Mouse (Mus musculus) bone marrow macrophage, adult 2 months (primary cell): ENCODE data around the gene Nlgn1. TPM values are rescaled to one million over a fixed set of nuclear protein-coding genes. Genes with fewer than 3 reads are reported as not detected.
"Not testable (repeated sequence)": the region's sequence is repeated elsewhere in the genome, so short reads cannot be mapped to it uniquely, and the experiment has no call there.

Source experiments
- H3K27ac ChIP-seq: 2 replicates; pipeline ENCODE4 v1.5.1; 2012; ENCODE audit warnings: low read depth, low read length; ENCODE audit not compliant: insufficient read depth
- H3K4me1 ChIP-seq: 2 replicates; pipeline ENCODE4 v1.6.1; 2012; ENCODE audit warnings: low read length; ENCODE audit not compliant: control insufficient read depth, insufficient read depth
- H3K4me3 ChIP-seq: 2 replicates; pipeline ENCODE4 v1.5.1; 2012; ENCODE audit warnings: mild to moderate bottlenecking, low read length, moderate library complexity; ENCODE audit not compliant: insufficient read depth
- CTCF ChIP-seq: IDR thresholded peaks from 2 replicates; pipeline ENCODE4 v1.5.1; 2012; ENCODE audit warnings: low read depth, mild to moderate bottlenecking, low read length, moderate library complexity
- POLR2A ChIP-seq: IDR thresholded peaks from 2 replicates; pipeline ENCODE4 v1.6.1; 2012; ENCODE audit warnings: mild to moderate bottlenecking, low read depth, low read length, borderline replicate concordance
- polyA plus RNA-seq: library from polyadenylated mRNA; stranded (reverse); fragments of >200 nt; gene quantifications from 2 replicates; pipeline ENCODE4 v1.2.4, GENCODE M21; 2012; ENCODE audit not compliant: missing spikeins, insufficient read depth, insufficient read length

Gene Nlgn1
- polyA plus RNA-seq, 1 experiment, result not detected

DNA sequence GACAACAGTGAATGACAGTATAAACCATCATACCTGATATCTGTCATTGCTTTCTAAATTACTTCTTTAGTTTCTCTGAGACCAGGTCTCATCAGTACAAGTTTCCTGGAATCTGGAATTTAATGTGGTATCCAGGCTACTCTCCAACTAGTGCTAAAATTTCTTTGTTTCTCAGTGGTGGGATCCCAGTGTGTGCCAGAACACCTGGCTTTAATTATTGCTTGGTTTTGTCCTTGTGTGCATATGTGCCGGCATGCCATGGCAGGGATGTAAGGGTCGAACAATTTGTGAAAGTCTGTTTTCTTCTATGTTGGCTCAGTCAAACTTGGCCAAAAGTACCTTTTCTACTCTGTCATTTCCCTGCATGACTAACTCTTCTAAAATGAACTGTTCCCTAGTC, 703.1 kb downstream of the Nlgn1 start:
- Histone ChIP-seq H3K4me1 (no peaks in the 10 kb centered on the region), H3K27ac (no peak overlapping the region), H3K4me3 (no peak overlapping the region)
- no peak for TF ChIP-seq CTCF
- no peak for TF ChIP-seq POLR2A

DNA sequence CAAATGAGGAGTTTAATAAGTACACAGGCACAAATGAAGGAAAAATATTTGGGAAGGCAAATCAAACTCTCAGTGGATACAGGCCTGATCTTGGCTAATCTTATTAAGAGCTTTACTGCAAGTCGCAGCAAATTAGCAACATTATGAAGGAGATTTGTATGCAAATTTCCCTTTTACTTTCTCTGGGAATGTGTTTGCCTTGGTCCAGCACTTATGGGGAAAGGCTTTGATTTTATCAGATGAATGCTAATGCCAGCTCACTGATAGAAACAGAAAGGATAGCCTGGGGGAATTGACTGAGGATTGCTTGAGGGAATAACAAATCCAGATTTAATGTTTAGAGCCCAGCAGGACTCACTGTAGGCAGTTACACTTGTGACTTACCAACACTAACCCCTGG, 725.7 kb downstream of the Nlgn1 start:
- no peak overlapping the region for H3K27ac ChIP-seq
- TF ChIP-seq CTCF (no peak), POLR2A (no peak)
- no peak overlapping the region for H3K4me3 ChIP-seq
- H3K4me1 ChIP-seq, result no peaks in the 10 kb centered on the region

DNA sequence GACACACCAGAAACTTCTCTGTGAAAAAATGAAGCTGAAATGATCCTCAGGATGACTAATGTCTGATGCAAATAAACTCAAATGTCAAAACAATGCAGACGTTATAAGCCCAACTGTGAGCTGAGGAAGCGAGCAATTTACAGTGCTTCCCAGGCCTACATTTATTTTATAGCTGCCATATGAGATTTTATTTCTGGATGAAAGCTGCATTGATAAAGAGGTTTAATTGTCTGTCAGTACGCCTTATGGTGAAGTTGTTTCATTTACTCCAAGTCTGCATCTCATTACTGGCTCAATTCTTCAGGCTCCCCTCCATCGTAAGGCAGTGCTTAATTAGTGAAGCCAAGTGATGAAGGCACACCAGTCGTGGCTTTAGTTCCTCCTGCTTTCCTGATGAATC, 734.7 kb downstream of the Nlgn1 start:
- Histone ChIP-seq H3K4me1 (no peaks in the 10 kb centered on the region), H3K4me3 (no peak overlapping the region), H3K27ac (no peak overlapping the region)
- no peak for TF ChIP-seq POLR2A
- no peak for TF ChIP-seq CTCF

DNA sequence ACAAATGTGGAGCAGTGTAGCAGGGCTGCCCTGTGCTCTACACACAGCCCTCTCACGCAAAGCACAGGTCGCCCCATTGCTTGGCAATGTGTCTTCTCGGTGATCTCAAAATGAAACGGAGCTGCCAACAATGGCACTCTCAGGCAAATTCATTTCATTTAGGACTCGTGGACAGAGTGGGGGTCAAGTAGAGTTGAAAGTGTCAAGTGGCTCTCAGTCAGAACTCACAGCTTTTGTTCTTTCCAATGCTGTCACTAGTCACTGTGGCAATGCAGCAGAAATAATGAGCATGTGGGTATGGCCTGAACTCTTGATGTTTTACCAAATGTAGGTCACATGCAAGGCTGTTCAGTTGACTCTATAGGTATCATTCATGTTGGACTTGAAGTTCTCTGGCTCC, 756.7 kb downstream of the Nlgn1 start:
- no peak for TF ChIP-seq CTCF
- Histone ChIP-seq H3K4me1 (no peaks in the 10 kb centered on the region), H3K27ac (no peak overlapping the region)

DNA sequence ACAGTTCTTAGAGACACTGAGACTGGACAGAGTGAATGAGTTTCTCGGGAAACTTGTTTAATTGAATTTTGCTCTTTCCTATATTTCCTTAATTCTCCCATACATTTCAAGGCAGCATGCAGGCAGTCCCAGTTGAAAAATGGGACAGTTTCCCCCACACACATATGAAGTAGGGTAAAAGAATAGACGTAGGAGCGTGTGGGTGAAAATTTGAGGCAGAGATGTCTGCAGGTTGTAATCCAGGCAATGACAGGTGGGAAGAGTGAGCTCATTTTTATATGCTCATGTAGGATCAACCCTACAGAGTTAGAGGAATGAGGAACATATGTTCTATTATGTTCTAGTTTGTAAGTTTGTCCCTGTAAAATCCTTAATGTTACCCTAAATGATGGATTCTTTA, 757.4 kb downstream of the Nlgn1 start:
- no peaks in the 10 kb centered on the region for H3K4me1 ChIP-seq
- no peak for TF ChIP-seq POLR2A
- TF ChIP-seq CTCF, result no peak
- H3K4me3 ChIP-seq, result no peak overlapping the region
- no peak overlapping the region for H3K27ac ChIP-seq

More for the DNA sequence above, 756.7 kb downstream of the Nlgn1 start:
- H3K4me3 ChIP-seq, result no peak overlapping the region

DNA sequence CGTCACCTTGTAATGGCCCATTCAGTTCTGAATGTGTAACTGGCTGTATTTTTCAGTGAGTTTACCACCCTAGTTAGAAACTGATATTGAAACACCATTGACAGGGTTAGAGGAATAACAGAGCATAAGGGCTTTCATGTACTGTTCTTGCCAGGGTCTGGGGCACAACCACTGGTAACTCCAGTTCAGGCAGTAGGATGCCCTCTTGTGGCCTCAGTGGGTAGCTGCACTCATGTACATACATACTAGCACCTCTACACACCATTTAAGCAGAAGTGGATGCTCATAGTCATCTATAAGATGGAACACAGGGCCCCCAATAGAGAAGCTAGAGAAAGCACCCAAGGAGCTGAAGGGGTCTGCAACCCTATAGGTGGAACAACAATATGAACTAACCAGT, 773.7 kb downstream of the Nlgn1 start:
- not testable (repeated sequence) for H3K4me3 ChIP-seq, H3K4me1 ChIP-seq, H3K27ac ChIP-seq

DNA sequence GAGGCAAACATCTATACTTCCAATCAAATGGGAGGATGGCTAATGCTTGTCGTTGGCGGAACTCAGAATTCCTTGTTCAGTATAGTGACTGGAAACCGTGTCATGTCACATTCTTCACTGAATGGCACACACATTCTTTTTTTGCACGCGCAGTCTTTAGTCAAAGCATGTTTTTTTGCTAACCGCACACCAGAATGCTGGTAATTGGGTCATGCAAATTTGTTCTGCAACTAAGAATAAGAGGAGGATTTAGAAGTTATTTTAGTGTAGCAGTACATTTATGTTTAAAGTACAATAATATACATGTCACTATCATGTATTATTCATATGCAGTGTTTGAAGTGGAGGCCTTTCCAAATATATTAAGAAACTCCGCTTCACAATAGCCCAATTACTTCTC, 783.2 kb downstream of the Nlgn1 start:
- H3K27ac ChIP-seq, H3K4me1 ChIP-seq, H3K4me3 ChIP-seq: not testable (repeated sequence)

DNA sequence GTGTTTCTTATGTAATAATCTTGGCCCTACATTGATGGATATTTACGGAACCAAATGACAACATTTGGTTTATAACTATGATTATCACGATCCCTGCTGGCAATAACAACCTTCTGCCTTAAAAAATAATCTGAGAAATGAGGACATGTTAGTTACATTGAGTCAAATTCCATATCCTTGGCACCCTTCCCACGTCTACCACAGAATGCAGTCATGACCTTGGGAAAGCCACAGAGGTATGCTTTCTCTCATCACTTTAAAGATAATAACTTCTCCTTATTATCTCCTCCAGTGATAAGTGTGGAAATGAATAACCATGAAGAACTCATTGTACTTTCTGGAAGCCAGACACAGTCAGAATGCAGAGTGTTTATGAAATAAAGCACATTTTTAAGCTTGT, 808.0 kb downstream of the Nlgn1 start:
- not testable (repeated sequence) for H3K27ac ChIP-seq, H3K4me3 ChIP-seq, H3K4me1 ChIP-seq

DNA sequence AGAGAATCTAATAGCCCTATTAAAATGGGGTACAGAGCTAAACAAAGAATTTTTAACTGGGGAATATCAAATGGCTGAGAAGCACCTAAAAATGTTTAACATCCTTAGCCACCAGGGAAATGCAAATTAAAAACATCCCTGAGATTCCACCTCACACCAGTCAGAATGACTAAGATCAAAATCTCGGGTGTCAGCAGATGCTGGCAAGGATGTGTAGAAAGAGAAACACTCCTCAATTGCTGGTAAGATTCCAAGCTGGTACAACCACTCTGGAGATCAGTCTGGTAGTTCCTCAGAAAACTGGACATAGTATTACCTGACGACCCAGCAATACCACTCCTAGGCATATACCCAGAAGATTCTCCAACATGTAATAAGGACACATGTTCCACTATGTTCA, 869.2 kb downstream of the Nlgn1 start:
- no peak for TF ChIP-seq CTCF
- TF ChIP-seq POLR2A, result no peak
- no peak overlapping the region for H3K27ac ChIP-seq
- no peak overlapping the region for H3K4me3 ChIP-seq
- no peaks in the 10 kb centered on the region for H3K4me1 ChIP-seq

DNA sequence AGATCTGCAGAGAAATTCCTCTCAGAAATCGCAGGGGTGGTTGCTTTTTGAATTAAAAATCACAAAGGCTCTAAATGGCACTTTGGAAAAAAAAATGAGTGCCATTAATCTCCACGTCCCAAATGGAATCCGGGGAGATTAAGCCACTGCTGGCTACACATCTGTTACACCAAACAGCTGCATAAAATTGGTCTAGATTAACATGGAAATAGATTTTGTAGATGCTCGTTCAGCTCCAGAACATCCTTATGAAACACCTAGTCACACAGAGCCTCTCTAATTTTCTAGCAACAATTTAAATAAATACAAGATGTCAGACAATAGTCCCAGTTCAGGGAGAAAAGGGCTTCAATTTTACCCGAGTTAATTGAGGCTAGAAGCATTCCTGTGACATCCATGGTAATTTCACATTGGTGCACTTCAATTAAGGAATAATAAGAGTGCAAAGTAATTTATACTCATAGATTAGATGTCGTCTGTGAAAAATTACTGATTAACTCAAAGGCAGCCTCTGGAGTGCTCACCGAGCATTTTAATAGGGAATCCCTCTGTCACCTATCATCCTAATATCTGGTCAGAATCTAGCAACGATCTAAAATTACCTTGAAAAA, 875.9 kb downstream of the Nlgn1 start:
- H3K4me1 ChIP-seq, result no peaks in the 10 kb centered on the region
- H3K4me3 ChIP-seq, result no peak overlapping the region
- no peak overlapping the region for H3K27ac ChIP-seq
- TF ChIP-seq POLR2A, result no peak
- no peak for TF ChIP-seq CTCF

DNA sequence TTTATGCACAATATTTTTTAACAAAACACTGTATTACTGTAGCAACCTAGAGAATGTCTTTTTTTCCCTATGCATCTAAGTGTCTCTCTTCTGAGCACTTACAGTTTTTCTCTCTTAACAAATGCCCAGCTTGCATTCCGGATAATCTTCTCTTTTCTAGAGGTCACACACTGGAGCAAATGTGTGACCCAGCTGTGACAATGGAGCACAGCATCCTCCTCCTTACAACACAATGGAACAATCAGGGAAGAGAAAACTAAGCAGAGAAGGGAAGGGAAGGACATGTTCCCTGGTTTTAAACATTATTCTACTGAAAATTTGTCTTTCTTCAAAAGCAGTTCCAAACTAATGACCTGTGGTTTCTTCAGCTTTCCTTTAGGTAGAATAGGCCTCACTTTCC, 879.9 kb downstream of the Nlgn1 start:
- TF ChIP-seq CTCF (no peak), POLR2A (no peak)
- no peak overlapping the region for H3K27ac ChIP-seq
- H3K4me3 ChIP-seq, result no peak overlapping the region
- no peaks in the 10 kb centered on the region for H3K4me1 ChIP-seq
